Mouse (Mus musculus) v-Abl transformed pro-B cells (cell line): ENCODE results near the gene Foxd2.

Source experiments
- in situ Hi-C, 2 experiments: fragments of 400-800 bp; cut with MboI; formaldehyde crosslinking; loops; one replicate each; pipeline ENCODE4 v1.15.1; 2025; ENCODE audit not compliant: unreplicated experiment in 2 of 2

Gene Foxd2

GRCm38 (mm10) chr4:114908829-114909601 is at the start of gene Foxd2:
Gene Foxd2, minus strand, starts transcription at chr4:114908873.
- in situ Hi-C loops: no loop called here

DNA sequence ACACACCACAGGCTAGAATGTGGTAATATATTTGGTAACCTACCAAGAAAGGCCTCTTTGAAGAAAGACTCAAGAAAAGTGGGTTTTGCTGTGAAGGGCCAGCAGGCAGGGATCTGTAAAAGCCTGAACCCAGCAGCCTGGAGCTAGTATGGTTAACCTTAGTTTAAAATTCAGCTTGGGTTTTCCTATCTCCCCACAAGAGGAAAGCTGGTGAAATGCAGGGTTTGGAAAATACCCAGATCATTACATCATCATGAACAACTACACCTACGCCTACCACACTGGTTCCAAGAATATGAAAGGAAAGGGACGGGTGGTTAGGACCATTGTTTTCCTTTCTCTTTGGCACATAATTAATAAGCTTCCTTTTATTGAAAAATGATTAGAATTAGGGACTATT is 49.6 kb upstream of the Foxd2 start:
- in situ Hi-C loops: no loop called here

GRCm38 (mm10) chr4:114957403-114957802 is 48.7 kb upstream of the Foxd2 start:
- in situ Hi-C loops: no loop called here

- in situ Hi-C loops: no loop called here
Observed at GRCm38 (mm10) chr4:114953172-114953571, 44.5 kb upstream of the Foxd2 start.

DNA sequence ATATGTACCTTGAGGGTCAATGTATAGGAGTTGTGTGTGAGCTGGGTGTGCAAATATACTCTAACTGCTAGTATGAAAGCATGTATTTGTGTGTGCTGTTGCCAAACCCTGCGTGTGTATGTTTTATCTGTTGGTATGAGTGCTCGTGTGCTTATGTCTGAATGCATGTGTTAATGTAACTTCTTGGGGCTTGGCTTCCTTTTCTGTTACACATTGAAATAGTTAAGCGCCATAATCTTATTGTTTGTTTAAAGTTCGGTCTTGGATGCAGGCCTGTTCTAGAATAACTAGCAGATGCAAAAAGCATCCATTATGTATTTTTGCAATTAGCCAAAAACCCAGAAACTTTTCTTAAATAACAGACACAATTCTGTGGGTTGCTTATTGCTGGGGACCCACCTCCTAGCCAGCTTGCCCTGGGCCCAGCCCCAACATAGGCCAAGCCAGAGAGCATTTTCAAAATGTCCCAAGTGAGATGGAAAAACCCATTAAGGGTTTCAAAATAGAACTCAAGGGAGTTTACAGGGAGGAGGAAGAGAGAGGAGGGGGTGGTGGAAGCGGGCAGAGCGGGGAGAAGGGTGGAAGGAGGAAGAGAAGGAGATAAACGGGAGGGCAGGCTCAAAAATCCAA is 39.3 kb upstream of the Foxd2 start:
- in situ Hi-C loops: loop anchor here (5.0 to 25.0 kb wide), 3 partner anchors 301 to 636 kb away; no protein-coding TSS in a partner anchor

DNA sequence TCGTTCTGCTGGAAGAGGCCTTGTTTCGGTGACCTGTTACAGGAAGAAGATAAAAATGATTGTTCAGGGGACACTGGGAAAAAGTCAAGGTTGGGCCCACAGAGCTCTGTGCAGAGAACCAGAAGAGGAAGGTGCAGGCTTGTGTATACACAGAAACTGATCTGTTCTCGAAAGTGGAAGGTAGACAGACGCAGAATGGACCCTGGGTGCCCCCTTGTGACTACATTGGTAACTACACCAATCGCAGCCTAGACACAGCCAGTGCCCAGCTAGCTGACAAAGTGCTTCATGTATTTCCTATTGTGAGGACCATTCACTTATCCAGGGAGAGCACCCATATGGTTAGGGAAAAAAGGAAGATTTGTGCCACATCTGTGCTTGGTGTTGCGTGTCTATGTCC is 38.7 kb upstream of the Foxd2 start:
- in situ Hi-C loops: loop anchor here (5.0 to 25.0 kb wide), 3 partner anchors 300 to 635 kb away; no protein-coding TSS in a partner anchor

- in situ Hi-C loops: loop anchor here (5.0 to 25.0 kb wide), 3 partner anchors 299 to 634 kb away; no protein-coding TSS in a partner anchor
Observed at GRCm38 (mm10) chr4:114946416-114946815, 37.7 kb upstream of the Foxd2 start.

DNA sequence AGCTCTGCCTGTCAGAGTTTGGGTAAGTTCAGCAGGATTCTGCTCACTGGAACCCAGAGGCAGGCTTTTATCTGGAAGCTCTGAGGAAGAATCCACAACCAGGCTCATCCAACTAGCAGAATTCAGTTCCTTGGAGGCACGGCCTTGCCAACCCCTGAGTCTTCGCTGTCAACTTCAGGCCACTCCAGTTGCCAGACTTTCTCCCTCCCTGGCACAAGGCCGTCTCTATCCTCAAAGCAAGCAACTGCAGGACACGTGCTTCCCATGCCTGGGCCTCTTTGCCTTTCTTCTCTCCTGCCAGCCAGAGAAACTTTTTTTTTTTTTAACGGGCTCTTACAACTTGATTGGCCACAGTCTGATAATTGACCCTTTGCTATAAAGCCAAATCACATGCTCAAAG is 36.3 kb upstream of the Foxd2 start:
- in situ Hi-C loops: loop anchor here (5.0 to 25.0 kb wide), 3 partner anchors 298 to 633 kb away; no protein-coding TSS in a partner anchor

DNA sequence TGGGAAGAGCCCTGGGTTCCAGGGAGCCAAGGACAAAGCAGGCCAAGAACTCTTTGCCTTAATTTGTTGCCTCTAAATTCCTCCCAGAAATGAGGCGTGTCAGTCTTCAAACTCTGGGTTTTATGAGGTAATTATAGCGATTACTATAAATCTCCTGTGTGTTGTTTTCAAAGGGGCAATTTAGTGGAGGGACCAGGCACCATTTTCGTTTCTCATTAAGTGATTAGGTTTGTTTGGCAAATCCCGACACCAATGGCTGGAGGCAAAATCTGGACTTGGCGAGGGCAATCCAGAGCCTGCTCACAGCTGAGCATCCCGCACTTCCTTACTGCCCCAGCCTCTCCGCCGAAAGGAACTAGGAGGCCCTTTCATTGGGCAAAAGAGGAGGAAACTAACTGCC is 33.9 kb upstream of the Foxd2 start:
- in situ Hi-C loops: loop anchor here (25.0 kb wide), 2 partner anchors 580 to 630 kb away; no protein-coding TSS in a partner anchor

- in situ Hi-C loops: loop anchor here (25.0 kb wide), 2 partner anchors 580 to 630 kb away; no protein-coding TSS in a partner anchor
Observed at GRCm38 (mm10) chr4:114942112-114942511, 33.4 kb upstream of the Foxd2 start.

DNA sequence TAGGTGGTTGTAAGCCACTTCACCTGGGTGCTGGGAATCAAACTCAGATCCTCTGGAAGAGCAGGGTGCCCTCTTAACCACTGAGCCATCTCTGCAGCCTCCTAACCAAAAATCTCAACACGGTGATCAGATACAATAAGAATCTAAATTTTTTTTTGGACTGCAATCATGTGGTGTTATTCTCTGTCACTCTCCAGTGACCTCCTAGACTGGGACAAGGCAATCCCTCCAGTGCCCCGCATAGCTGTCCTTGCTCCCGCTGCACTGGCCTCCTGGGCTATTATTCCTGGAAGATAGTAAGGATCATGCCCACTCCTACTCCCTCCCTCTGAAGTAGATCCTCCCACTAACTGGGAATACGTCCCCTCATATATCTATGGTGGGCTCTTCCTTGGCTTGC is 32.6 kb upstream of the Foxd2 start:
- in situ Hi-C loops: loop anchor here (25.0 kb wide), 2 partner anchors 579 to 629 kb away; no protein-coding TSS in a partner anchor

- in situ Hi-C loops: loop anchor here (25.0 kb wide), 2 partner anchors 576 to 626 kb away; no protein-coding TSS in a partner anchor
Observed at GRCm38 (mm10) chr4:114938248-114938647, 29.6 kb upstream of the Foxd2 start.

GRCm38 (mm10) chr4:114937459-114938047 is 28.9 kb upstream of the Foxd2 start:
- in situ Hi-C loops: loop anchor here (25.0 kb wide), 2 partner anchors 575 to 625 kb away; no protein-coding TSS in a partner anchor

DNA sequence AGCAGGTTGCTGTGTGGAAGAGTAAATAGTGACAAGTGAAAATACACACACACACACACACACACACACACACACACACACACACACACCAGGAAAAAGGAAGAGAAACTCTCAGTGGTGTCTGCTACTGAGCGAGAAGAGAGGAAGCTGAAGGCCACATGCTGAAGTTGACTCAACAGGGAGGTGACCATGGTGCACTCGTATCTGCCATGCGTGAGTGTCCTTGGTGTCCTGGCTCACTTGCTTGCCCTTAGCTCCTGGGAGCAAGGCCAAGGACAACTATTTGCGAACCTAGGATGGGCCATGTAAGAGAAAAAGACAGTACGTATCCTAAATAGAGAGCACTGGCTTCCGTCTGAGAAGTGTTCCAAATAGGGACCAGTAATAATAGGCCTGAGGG is 25.5 kb upstream of the Foxd2 start:
- in situ Hi-C loops: loop anchor here (25.0 kb wide), 2 partner anchors 572 to 622 kb away; no protein-coding TSS in a partner anchor

GRCm38 (mm10) chr4:114932747-114933146 is 24.1 kb upstream of the Foxd2 start:
- in situ Hi-C loops: loop anchor here (25.0 kb wide), 2 partner anchors 570 to 620 kb away; no protein-coding TSS in a partner anchor

GRCm38 (mm10) chr4:114929155-114929554 is 20.5 kb upstream of the Foxd2 start:
- in situ Hi-C loops: loop anchor here (25.0 kb wide), 2 partner anchors 567 to 617 kb away; no protein-coding TSS in a partner anchor

DNA sequence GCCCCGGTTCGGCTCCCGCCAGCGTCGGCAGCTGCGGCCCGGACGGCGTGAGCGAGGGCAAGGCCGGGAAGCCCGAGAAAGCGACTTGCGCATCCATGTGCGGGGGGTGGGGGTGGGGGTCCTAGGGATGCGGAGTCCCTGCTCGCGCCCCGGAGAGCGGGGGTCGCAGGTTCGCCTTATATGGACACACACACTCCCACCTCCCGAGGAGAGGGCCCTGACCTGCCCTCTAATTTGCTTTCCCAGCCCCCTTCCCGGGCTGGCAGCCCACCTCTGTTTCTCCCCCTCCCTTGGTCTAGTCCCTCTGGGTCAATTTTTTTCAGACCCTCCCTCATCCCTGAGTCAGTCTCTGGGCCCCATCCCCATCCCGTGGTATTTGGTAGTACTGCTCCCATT is 17.2 kb upstream of the Foxd2 start, which contains the start of gene Foxe3:
Gene Foxe3, minus strand, starts transcription at position 97 of the 396 bp plus-strand sequence.
- in situ Hi-C loops: loop anchor here (25.0 kb wide), 2 partner anchors 564 to 614 kb away; no protein-coding TSS in a partner anchor

DNA sequence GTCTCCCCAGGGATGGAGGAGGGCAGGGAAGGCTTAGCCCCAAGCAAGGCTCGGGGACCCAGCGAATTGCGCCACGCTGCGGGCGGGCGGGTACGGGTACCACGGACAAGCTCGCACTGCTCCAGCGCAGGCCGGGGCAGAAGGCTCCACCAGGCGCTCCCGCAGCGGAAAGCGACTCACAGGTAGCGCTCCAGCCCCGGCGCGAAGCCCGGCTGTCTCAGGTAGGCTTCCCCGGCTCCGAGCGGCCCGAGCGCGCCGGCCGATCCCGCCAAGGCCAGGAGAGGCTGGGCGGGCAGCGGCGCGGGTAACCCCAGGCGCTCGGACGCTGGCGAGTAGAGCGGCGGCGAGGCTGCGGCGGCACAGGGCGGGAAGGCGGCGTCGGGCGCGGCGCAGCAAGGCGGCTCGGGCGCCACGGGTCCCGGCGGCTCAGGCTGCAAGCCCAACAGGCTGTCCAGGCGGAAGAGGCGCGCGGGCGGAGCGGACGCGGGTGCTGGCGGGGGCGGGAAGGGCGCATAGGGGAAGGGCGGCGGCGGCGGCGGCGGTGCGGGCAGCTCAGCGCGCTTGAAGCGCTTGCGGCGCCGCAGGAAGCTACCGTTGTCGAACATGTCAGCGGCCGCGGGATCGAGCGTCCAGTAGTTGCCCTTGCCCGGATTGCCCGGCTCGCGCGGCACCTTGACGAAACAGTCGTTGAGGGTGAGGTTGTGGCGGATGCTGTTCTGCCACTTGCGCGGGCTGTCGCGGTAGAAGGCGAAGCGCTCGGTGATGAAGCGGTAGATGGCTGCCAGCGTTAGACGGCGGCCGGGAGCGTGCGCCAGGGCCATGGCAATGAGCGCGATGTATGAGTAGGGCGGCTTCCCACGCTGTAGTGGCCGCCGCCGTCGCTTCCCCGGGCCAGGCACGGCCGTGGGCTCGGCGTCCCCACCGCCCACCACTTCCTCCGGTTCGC is 16.6 kb upstream of the Foxd2 start:
- in situ Hi-C loops: loop anchor here (25.0 kb wide), 2 partner anchors 563 to 613 kb away; no protein-coding TSS in a partner anchor

GRCm38 (mm10) chr4:114917091-114917490 is 8.4 kb upstream of the Foxd2 start:
- in situ Hi-C loops: loop anchor here (10.0 kb wide), 4 partner anchors 58 to 272 kb away; partner anchors contain the start of gene Pdzk1ip1 (in 1 of the 2)
